Mouse (Mus musculus) heart, postnatal 0 days (tissue): Measurements from ENCODE around the gene Tmem50b.

Source experiments
- CTCF ChIP-seq: IDR thresholded peaks from 2 replicates; pipeline ENCODE4 v1.5.1; 2016; ENCODE audit warnings: antibody characterized with exemption, control low read depth, low read depth
- EP300 ChIP-seq: IDR thresholded peaks from 2 replicates; pipeline ENCODE4 v1.6.1; 2016; ENCODE audit warnings: antibody characterized with exemption, low read depth

GRCm38 (mm10) chr16:91548996-91549395 is 48.6 kb downstream of the Tmem50b start:
- TF ChIP-seq CTCF, result no peak
- no peak for TF ChIP-seq EP300
